Mouse (Mus musculus): ENCODE data around the gene Ddc.

- TF ChIP-seq POLR2A (IDR thresholded peaks at IDR 0.05; ENCODE audit: insufficient read depth, low read depth, low read length), result no peak
- TF ChIP-seq CTCF (IDR thresholded peaks at IDR 0.05), result no peak
Measured at GRCm38 (mm10) chr11:11892993-11893602, 4.8 kb downstream of the Ddc start.
